Mouse (Mus musculus) Patski (cell line): ENCODE data around the gene Mgat2. TPM values are rescaled to one million over a fixed set of nuclear protein-coding genes. Genes with fewer than 3 reads are reported as not detected.
"Not testable (repeated sequence)": the region's sequence is repeated elsewhere in the genome, so short reads cannot be mapped to it uniquely, and the experiment has no call there.

ENCODE experiments used
- ATAC-seq: fragments of 100-300 bp; one replicate; pipeline ENCODE4 v1.8.0; 2021
- CTCF ChIA-PET: fragments of 350-600 bp; sonication (Branson Sonifier 250); formaldehyde crosslinking; loops from one replicate; lab custom pipeline; 2022; ENCODE audit warnings: inconsistent platforms; lab: Charles Lee
- POLR2A ChIA-PET: fragments of 350-600 bp; sonication (Branson Sonifier 250); formaldehyde crosslinking; loops from one replicate; lab custom pipeline; 2022; ENCODE audit warnings: antibody characterized with exemption, inconsistent platforms; lab: Charles Lee
- DNase-seq: peaks from one replicate; pipeline ENCODE4 v3.0.0-alpha.2; 2011; ENCODE audit warnings: low read depth, low spot score
- H3K27me3 ChIP-seq: fragments of 371-371 bp; one replicate; pipeline ENCODE4 v1.5.1; 2021
- CTCF ChIP-seq: fragments of 100-300 bp; IDR thresholded peaks from one replicate; pipeline ENCODE4 v1.5.1; 2021
- in situ Hi-C: fragments of 300-500 bp; cut with MboI; formaldehyde crosslinking; loops from 3 replicates; pipeline ENCODE4 v1.11.1; 2018; ENCODE audit warnings: low pct_unique_long_range_greater_than_20kb, mixed read lengths
- polyA plus RNA-seq: library from polyadenylated mRNA; unstranded; gene quantifications from one replicate; pipeline ENCODE4 v1.2.3, GENCODE M21; 2021

Mgat2 gene
- 65.9 TPM for polyA plus RNA-seq

GRCm38 (mm10) chr12:69183583-69184308, at the start of gene Mgat2, which contains the start of gene Rpl36al:
Mgat2 (plus strand) TSS chr12:69184157.
Rpl36al (minus strand) TSS chr12:69184083.
- POLR2A ChIA-PET: interaction anchor here (0.6 to 1.6 kb wide), 4 partner anchors 8 to 511 kb away, joined by 3 to 6 read pairs (median 4); partner anchors contain the start of gene Gm49383
- CTCF ChIA-PET: no interaction called here
- in situ Hi-C loops: no loop called here

DNA sequence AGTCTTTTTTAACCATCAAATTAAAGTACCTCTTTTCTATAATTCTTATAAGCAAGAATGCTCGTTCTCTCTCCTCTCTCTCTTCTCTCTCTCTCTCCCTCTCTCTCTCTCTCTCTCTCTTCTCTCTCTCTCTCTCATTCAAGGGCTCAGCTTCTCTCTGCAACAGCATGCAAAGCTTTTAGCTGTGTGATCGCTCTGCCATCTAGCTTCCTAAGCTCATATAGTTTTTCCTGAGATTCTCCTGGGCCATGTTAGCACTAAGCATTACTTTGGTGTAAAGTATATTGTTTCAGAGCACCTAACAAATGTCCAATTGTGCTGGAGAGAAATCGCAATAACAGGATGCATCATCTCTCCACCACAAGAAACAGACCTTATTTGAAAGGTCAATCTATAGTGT, 44.8 kb upstream of the Mgat2 start:
- CTCF ChIA-PET: no interaction called here
- no peaks in the 10 kb centered on the region for H3K27me3 ChIP-seq
- POLR2A ChIA-PET: no interaction called here
- TF ChIP-seq CTCF: no peak
- in situ Hi-C loops: no loop called here
- DNase-seq (no peak), ATAC-seq (no peak)

More at GRCm38 (mm10) chr12:69183583-69184308, at the start of gene Mgat2, which contains the start of gene Rpl36al:
- ATAC-seq: peak; percentile 98
- no peaks in the 10 kb centered on the region for H3K27me3 ChIP-seq
- peak; percentile 89 for DNase-seq
- TF ChIP-seq CTCF: no peak

DNA sequence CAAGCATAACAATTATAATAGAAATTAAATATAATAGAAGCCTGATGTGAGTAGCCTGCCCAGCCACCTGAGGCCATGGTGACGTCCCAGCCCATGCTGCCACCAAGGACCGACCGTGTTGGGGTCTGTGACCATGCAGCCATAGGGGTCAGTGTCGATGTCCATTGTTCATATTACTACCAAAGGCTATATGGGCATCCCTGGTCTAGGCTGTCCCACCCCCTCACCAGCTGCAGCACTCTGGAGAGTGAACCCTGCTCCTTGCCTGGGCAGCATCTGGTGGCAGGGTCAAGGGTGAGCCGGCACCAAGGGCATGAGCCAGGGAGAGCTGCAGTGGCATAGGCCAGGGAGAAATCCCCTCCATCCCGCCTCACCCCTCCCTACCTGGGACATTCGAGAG, 44.1 kb upstream of the Mgat2 start:
- POLR2A ChIA-PET: no interaction called here
- no peak for TF ChIP-seq CTCF
- ATAC-seq: no peak

GRCm38 (mm10) chr12:69143460-69143859, 40.5 kb upstream of the Mgat2 start:
- TF ChIP-seq CTCF: no peak
- in situ Hi-C loops: no loop called here
- ChIA-PET POLR2A (no interaction called here), CTCF (no interaction called here)
- no peaks in the 10 kb centered on the region for H3K27me3 ChIP-seq
- DNase-seq: no peak
- no peak for ATAC-seq

More for the DNA sequence above, 44.1 kb upstream of the Mgat2 start:
- in situ Hi-C loops: no loop called here
- CTCF ChIA-PET: no interaction called here
- DNase-seq: no peak
- no peaks in the 10 kb centered on the region for H3K27me3 ChIP-seq

DNA sequence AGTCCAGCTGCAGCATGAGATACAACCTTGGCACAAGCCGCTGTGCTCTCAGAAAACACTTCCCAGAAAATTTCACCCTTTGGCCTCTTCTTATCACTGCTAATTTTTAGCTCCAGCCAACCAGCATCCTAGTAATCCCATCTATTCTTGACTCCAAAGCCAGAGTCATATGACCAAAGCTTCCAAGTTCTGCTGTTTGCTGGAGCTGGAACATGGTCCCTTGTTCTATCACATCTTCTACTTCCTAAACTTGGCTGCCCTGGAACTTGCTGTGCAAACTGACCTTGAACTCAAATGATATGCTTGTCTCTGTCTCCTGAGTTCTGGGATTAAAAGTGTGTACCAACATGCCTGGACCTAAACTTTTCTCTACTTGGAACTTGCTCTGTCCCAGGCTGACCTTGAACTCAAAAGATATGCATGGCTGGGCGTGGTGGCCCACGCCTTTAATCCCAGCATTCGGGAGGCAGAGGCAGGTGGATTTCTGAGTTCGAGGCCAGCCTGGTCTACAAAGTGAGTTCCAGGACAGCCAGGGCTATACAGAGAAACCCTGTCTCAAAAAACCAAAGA, 36.7 kb upstream of the Mgat2 start:
- CTCF ChIA-PET: interaction anchor here (0.9 kb wide), 1 partner anchor 15 kb away, joined by 3 read pairs; no protein-coding TSS in a partner anchor
- no peak for TF ChIP-seq CTCF
- POLR2A ChIA-PET: no interaction called here
- in situ Hi-C loops: no loop called here
- ATAC-seq (no peak), DNase-seq (no peak)
- no peaks in the 10 kb centered on the region for H3K27me3 ChIP-seq

- ChIA-PET POLR2A (no interaction called here), CTCF (no interaction called here)
- no peaks in the 10 kb centered on the region for H3K27me3 ChIP-seq
- ATAC-seq (no peak), DNase-seq (no peak)
- TF ChIP-seq CTCF: no peak
- in situ Hi-C loops: no loop called here
These were observed 33.9 kb upstream of the Mgat2 start for GRCm38 (mm10) chr12:69150049-69150448.

DNA sequence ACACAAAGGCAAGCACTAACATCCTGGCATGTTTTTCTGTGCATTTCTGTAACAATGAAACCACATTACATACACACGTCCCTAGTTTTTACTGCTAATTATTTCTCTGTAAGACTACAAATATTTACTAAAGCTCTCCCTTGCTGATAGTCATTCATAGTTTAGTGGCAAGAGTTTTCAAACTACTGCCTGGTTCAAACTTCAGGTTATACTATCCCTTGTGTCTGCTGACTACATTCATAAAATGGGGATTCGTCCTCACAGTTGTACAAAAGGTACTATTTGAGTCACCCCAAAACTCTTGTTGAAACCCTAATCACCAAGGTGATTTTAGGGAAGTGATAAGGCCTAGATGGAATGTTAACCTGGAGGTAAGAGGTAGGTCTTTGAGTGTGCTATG, 28.0 kb upstream of the Mgat2 start:
- H3K27me3 ChIP-seq: no peaks in the 10 kb centered on the region
- ChIA-PET CTCF (no interaction called here), POLR2A (no interaction called here)
- ATAC-seq (no peak), DNase-seq (no peak)
- in situ Hi-C loops: no loop called here
- no peak for TF ChIP-seq CTCF

GRCm38 (mm10) chr12:69156436-69156835, 27.5 kb upstream of the Mgat2 start:
- no peaks in the 10 kb centered on the region for H3K27me3 ChIP-seq
- TF ChIP-seq CTCF: no peak
- DNase-seq: no peak
- ChIA-PET POLR2A (no interaction called here), CTCF (no interaction called here)
- in situ Hi-C loops: no loop called here
- no peak for ATAC-seq

DNA sequence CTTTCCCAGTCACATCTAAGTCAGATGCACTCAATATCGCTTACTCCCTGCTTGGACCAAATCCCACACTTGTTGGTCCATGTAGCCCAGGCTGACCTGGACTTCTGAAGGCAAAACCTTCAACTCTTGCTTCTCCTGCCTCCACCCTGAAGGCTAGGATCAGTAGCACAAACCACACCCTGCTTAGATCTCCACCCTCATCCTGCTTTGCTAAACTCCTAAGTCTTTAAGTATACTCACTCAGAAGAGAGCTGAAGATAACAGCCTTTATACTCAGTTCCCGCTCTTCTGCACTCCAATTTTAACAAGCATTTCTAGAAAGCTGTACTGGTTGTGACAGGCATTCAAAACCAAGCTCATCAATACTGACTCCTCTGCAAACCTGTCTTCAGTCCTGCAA, 26.9 kb upstream of the Mgat2 start:
- POLR2A ChIA-PET: interaction anchor here (1.4 kb wide), 1 partner anchor 27 kb away, joined by 3 read pairs; the partner anchor contains the start of genes Mgat2 and Rpl36al
- no peak for DNase-seq
- CTCF ChIA-PET: no interaction called here
- H3K27me3 ChIP-seq: no peaks in the 10 kb centered on the region
- ATAC-seq: no peak
- no peak for TF ChIP-seq CTCF
- in situ Hi-C loops: no loop called here

DNA sequence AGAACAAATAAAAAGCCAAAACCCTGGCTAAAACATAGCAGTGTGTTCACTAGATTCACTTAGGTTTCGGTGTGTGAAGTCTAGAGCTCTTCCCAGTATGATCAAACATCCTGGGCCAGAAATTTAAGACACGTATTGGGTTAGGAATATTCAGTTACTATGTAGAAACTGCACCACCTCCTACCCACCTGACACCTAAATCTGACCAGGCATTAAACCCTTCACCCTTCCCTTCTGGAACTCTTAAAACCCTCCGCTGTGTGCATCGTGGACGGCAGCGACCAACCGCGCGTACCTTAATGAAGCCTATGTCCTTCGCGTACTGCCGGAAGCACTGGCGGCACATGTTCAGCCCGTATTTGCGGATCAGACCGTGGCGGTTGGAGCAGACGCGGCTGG, 25.6 kb upstream of the Mgat2 start:
- no peaks in the 10 kb centered on the region for H3K27me3 ChIP-seq

GRCm38 (mm10) chr12:69158765-69159577, 25.0 kb upstream of the Mgat2 start, which contains the start of gene Rps29:
Rps29 (minus strand) TSS chr12:69159186.
- CTCF ChIA-PET: interaction anchor here (1.6 kb wide), 1 partner anchor 10 kb away, joined by 3 read pairs; no protein-coding TSS in a partner anchor
- ATAC-seq (peak; percentile 93), DNase-seq (peak; percentile 97)
- POLR2A ChIA-PET, H3K27me3 ChIP-seq, in situ Hi-C loops: not testable (repeated sequence)

More for the DNA sequence above, 25.6 kb upstream of the Mgat2 start:
- no peak for TF ChIP-seq CTCF
- POLR2A ChIA-PET: interaction anchor here (1.4 kb wide), 1 partner anchor 25 kb away, joined by 3 read pairs; the partner anchor contains the start of genes Mgat2 and Rpl36al
- ATAC-seq (peak; percentile 13), DNase-seq (no peak)
- CTCF ChIA-PET: interaction anchor here (1.6 kb wide), 1 partner anchor 10 kb away, joined by 3 read pairs; no protein-coding TSS in a partner anchor
- in situ Hi-C loops: no loop called here
